ENCODE assay signal across 8 mouse cellular contexts in genomic region chrX:155215501-155216248, GRCm38 (mm10). TPM values are rescaled to one million over a fixed set of nuclear protein-coding genes. Genes with fewer than 3 reads are reported as not detected.
A peak's percentile ranks its signal among the peaks of the same experiment; 100 is the strongest.
DNase-seq lines count a peak whose midpoint lies in the region; ATAC-seq and TF ChIP-seq lines count a peak whose summit lies in the region.

No protein-coding gene starts in this region.

- intact Hi-C loops in gastrocnemius, adult 2 months (cut with DNase I), result loop anchor here (1.0 to 10.0 kb wide), 3 partner anchors 47 to 89 kb away; partner anchors contain the start of gene Acot9

- WGBS in liver, embryonic 13.5 days (ENCODE audit: insufficient replicate concordance), result 15% methylated on average over 20 of the region's 24 CpGs

- peak overlapping the region; percentile 86 for H3K4me3 ChIP-seq in gastrocnemius, adult 2 months
- peak overlapping the region; percentile 68 for H3K4me3 ChIP-seq in liver, embryonic 13.5 days (replicated peaks)

- H3K4me2 ChIP-seq in liver, embryonic 13.5 days, result peak overlapping the region; percentile 71

- no peaks in the 10 kb centered on the region for H3K36me3 ChIP-seq in liver, embryonic 13.5 days

- DNase-seq in 3134 (ENCODE audit: extremely low read depth, insufficient read length, low spot score) (peak; percentile 54), MN1 (ENCODE audit: low spot score) (peak; percentile 25)
- peak; percentile 38 to 51 for DNase-seq in cerebellum, postnatal 14 days
- DNase-seq in gastrocnemius, adult 2 months, result peak; percentile 68
- DNase-seq in induced T-regulatory cell, adult 2 months (ENCODE audit: low read depth), result peak; percentile 68
- peak; percentile 3 for DNase-seq in liver, embryonic 13.5 days
- DNase-seq in neural tube, embryonic 10.5 days (ENCODE audit: extremely low spot score, low spot score), result peak; percentile 40
- DNase-seq in urinary bladder, postnatal 25 days (ENCODE audit: low spot score), result peak; percentile 12

- peak; percentile 61 for ATAC-seq in liver, embryonic 13.5 days (ENCODE audit: low read depth)

- H3K27ac ChIP-seq in gastrocnemius, adult 2 months, result peak overlapping the region; percentile 93
- peak overlapping the region; percentile 63 for H3K27ac ChIP-seq in liver, embryonic 13.5 days

- H3K27me3 ChIP-seq in liver, embryonic 13.5 days, result no peaks in the 10 kb centered on the region

- no peak for TF ChIP-seq CTCF in gastrocnemius, adult 2 months (IDR thresholded peaks at IDR 0.05)

- no peaks in the 10 kb centered on the region for H3K9me3 ChIP-seq in liver, embryonic 13.5 days (replicated peaks)

- peak overlapping the region; percentile 77 for H3K9ac ChIP-seq in liver, embryonic 13.5 days

- H3K4me1 ChIP-seq in liver, embryonic 13.5 days (replicated peaks), result no peaks in the 10 kb centered on the region; the same call in 1 of the 2 replicates

RNA-seq across cellular contexts. Expression of gene Sat1, which starts 0.6 kb away (rescaled TPM):
- 10 to 100 TPM; 18.4 to 22.1 TPM for total RNA-seq in gastrocnemius, adult 2 months (2021)
- 75.5 and 84.7 TPM in 2 replicates for polyA plus RNA-seq in liver, embryonic 13.5 days (2015; fragmentation: Nextera tagmentation; extraction: Ambion mirVana)

RNA-seq across cellular contexts. Expression of gene Acot9, which starts 46.6 kb away (rescaled TPM):
- 10 to 100 TPM; 17.1 to 18.4 TPM for total RNA-seq in gastrocnemius, adult 2 months (2021)
- 15.1 and 16.6 TPM in 2 replicates for polyA plus RNA-seq in liver, embryonic 13.5 days (2015; fragmentation: Nextera tagmentation; extraction: Ambion mirVana)

Comparison
In these comparisons a context has a peak if more than half of its experiments do, and no peak if none do; other contexts are left out.
1. Peak in every context shown above with its lines: DNase-seq, ATAC-seq, H3K4me3 ChIP-seq and H3K27ac ChIP-seq.
2. DNase-seq: peak in every context shown above with its lines; median percentile 68 in gastrocnemius, adult 2 months; 68 in induced T-regulatory cell, adult 2 months; 54 in 3134; 44 in cerebellum, postnatal 14 days; 40 in neural tube, embryonic 10.5 days; 25 in MN1; 12 in urinary bladder, postnatal 25 days; 3 in liver, embryonic 13.5 days.